Mouse (Mus musculus) myocyte (in vitro differentiated cells): Measurements from ENCODE around the gene Pla2g4b.

Experiments used
- MYOD1 ChIP-seq, 3 experiments: IDR thresholded peaks; one replicate each; pipeline ENCODE4 v1.6.1; 2011; ENCODE audit warnings: control low read depth in 2 of 3, low read depth in 2 of 3, mild to moderate bottlenecking in 2 of 3, moderate library complexity in 1 of 3; ENCODE audit not compliant: insufficient read length in 2 of 3, control insufficient read depth in 1 of 3
- POLR2A ChIP-seq: IDR thresholded peaks from one replicate; pipeline ENCODE4 v1.6.1; 2011; ENCODE audit warnings: low read depth, mild to moderate bottlenecking, control low read depth, moderate library complexity; ENCODE audit not compliant: insufficient read length
- USF1 ChIP-seq: IDR thresholded peaks from one replicate; pipeline ENCODE4 v1.6.1; 2011; ENCODE audit warnings: low read depth, mild to moderate bottlenecking, control low read depth, moderate library complexity

DNA sequence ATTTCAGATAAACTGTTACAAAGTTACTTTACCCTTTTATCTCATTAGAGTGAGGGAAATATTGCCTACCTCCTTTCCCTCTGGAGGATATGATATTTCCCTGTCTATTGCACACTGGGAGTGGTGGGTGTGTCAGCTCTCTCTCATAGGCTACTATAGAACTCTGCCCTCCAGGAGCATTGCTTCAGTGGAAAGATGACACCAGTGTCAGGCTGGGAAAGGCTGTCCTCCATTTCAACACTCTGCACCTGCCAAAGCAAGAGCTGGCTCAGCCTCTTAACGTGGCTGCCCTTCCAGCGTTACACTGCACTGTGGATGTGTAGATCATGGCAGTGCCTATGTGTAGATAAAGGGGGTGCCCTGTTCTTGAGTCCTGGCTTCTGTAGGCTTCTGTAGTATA, 40.9 kb upstream of the Pla2g4b start:
- TF ChIP-seq MYOD1 (IDR thresholded peaks at IDR 0.05; ENCODE audit: control insufficient read depth in 1 of 3, insufficient read length in 2 of 3, low read depth in 2 of 3) (peak; percentile 30 to 76 (median 38)), POLR2A (no peak), USF1 (no peak)
